Mouse (Mus musculus) lung, adult 2 months (tissue): Measurements from ENCODE around the gene Rftn1. TPM values are rescaled to one million over a fixed set of nuclear protein-coding genes. Genes with fewer than 3 reads are reported as not detected.
A peak's percentile ranks its signal among the peaks of the same experiment; 100 is the strongest.
"Not testable (repeated sequence)": the region's sequence is repeated elsewhere in the genome, so short reads cannot be mapped to it uniquely, and the experiment has no call there.

Experiments
- DNase-seq: peaks from one replicate; pipeline ENCODE4 v3.0.0; 2022
- H3K4me1 ChIP-seq: fragments of 200-500 bp; 2 replicates; pipeline ENCODE4 v1.6.1; 2011; ENCODE audit warnings: low read length; ENCODE audit not compliant: control insufficient read depth, insufficient read depth
- H3K4me3 ChIP-seq: fragments of 200-500 bp; replicated peaks from 2 replicates; pipeline ENCODE3; 2011; ENCODE audit warnings: low read depth, mild to moderate bottlenecking, control low read depth, low read length; ENCODE audit errors: extremely low read depth
- CTCF ChIP-seq: fragments of 200-500 bp; IDR thresholded peaks from 2 replicates; pipeline ENCODE4 v1.5.1; 2011; ENCODE audit warnings: mild to moderate bottlenecking, low read length, control low read depth; ENCODE audit not compliant: insufficient read depth
- POLR2A ChIP-seq: fragments of 200-500 bp; IDR thresholded peaks from 2 replicates; pipeline ENCODE4 v1.6.1; 2011; ENCODE audit warnings: low read depth, mild to moderate bottlenecking, control low read depth, low read length, borderline replicate concordance; ENCODE audit errors: extremely low read depth
- WGBS: fragments of 180-500 bp; shearing (Covaris S2); methylation state at CpG from one replicate; pipeline ENCODE4 v1.1.7; 2018; 5-methylcytosine and 5-hydroxymethylcytosine counted together
- polyA plus RNA-seq: library from polyadenylated mRNA; depleted of rRNA; stranded (reverse); fragments of >200 nt; gene quantifications from 2 replicates; pipeline ENCODE4 v1.2.3, GENCODE M21; 2012

Rftn1 gene
- polyA plus RNA-seq, 1 experiment: 32.4 TPM

GRCm38 (mm10) chr17:50120098-50120497 is 70.4 kb downstream of the Rftn1 start:
- DNase-seq: no peak
- TF ChIP-seq POLR2A (no peak), CTCF (no peak)
- peaks cover 10% of the 10 kb centered on the region for H3K4me1 ChIP-seq
- 45% methylated on average over 4 of the region's 4 CpGs for WGBS
- H3K4me3 ChIP-seq: no peak overlapping the region

DNA sequence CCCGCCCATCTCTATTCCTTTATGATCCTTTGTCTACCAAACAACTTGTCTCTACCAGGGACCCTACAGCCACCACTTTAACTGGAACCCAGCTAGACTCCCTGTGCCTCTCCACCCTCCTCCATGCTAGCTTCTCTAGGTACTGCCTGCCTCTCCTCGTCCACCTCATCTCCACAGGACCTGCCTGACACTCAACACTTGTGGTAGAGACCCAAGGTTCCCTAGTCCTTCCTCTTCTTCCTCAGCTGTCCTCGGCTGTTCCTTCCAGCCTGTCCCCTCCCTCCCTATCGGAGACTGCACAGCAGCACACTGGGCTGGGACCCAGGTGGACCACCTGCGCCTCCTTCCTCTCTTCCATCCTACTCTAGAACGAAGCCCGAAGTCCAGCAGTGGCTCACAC is 73.0 kb downstream of the Rftn1 start:
- Histone ChIP-seq H3K4me3 (no peak overlapping the region), H3K4me1 (0 out of 2 replicates have a peak, but pooled peaks cover 4% of the 10 kb centered on the region)
- DNase-seq: no peak
- 94% methylated on average over 7 of the region's 7 CpGs for WGBS
- TF ChIP-seq CTCF (no peak), POLR2A (no peak)

- TF ChIP-seq CTCF (no peak), POLR2A (no peak)
- Histone ChIP-seq H3K4me3 (no peak overlapping the region), H3K4me1 (0 out of 2 replicates have a peak, but pooled peaks cover 4% of the 10 kb centered on the region)
- WGBS: 56% methylated on average over 3 of the region's 3 CpGs
- no peak for DNase-seq
Measured at GRCm38 (mm10) chr17:50116980-50117379, 73.5 kb downstream of the Rftn1 start.

DNA sequence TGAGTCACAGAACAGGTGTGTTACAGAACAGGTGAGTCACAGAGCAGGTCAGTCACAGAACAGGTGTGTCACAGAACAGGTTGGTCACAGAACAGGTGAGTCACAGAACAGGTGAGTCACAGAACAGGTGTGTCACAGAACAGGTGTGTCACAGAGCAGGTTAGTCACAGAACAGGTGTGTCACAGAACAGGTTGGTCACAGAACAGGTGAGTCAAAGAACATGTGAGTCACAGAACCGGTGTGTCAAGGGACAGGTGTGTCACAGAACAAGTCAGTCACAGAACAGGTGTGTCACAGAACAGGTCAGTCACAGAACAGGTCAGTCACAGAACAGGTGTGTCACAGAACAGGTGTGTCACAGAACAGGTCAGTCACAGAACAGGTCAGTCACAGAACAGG is 74.1 kb downstream of the Rftn1 start:
- WGBS: 82% methylated on average over 1 of the region's 1 CpGs
- not testable (repeated sequence) for H3K4me1 ChIP-seq, H3K4me3 ChIP-seq, DNase-seq

DNA sequence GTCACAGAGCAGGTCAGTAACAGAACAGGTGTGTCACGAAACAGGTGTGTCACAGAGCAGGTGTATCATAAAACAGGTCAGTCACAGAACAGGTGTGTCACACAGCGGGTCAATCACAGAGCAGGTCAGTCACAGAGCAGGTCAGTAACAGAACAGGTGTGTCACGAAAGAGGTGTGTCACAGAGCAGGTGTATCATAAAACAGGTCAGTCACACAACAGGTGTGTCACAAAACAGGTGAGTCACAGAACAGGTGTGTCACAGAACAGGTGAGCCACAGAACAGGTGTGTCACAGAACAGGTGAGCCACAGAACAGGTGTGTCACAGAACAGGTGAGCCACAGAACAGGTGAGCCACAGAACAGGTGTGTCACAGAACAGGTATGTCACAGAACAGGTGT is 74.8 kb downstream of the Rftn1 start:
- not testable (repeated sequence) for DNase-seq, H3K4me3 ChIP-seq
- 96% methylated on average over 3 of the region's 3 CpGs for WGBS

DNA sequence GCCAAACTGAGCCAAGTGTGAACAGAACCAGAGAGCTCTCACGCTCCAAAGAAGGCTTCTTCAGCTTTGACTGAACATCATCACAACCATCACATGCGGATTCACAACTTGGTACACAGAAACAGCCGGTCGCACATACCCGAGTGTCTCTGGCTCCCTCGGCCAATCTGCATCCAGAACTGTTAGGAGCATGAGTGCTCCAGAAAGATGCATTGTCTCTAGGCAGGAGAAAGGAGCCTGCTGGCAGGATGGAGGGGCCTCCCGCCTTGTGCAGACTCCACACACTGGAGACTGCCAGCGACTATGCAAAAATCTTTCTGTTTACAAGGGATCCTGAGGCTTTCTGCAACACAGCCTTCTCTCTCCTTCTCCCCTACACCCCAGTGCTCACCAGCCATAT is 75.8 kb downstream of the Rftn1 start:
- TF ChIP-seq CTCF (no peak), POLR2A (no peak)
- WGBS: 84% methylated on average over 8 of the region's 8 CpGs
- DNase-seq: no peak
- peaks cover 3% of the 10 kb centered on the region for H3K4me1 ChIP-seq
- no peak overlapping the region for H3K4me3 ChIP-seq

More for the DNA sequence above, 74.8 kb downstream of the Rftn1 start:
- H3K4me1 ChIP-seq: not testable (repeated sequence)

DNA sequence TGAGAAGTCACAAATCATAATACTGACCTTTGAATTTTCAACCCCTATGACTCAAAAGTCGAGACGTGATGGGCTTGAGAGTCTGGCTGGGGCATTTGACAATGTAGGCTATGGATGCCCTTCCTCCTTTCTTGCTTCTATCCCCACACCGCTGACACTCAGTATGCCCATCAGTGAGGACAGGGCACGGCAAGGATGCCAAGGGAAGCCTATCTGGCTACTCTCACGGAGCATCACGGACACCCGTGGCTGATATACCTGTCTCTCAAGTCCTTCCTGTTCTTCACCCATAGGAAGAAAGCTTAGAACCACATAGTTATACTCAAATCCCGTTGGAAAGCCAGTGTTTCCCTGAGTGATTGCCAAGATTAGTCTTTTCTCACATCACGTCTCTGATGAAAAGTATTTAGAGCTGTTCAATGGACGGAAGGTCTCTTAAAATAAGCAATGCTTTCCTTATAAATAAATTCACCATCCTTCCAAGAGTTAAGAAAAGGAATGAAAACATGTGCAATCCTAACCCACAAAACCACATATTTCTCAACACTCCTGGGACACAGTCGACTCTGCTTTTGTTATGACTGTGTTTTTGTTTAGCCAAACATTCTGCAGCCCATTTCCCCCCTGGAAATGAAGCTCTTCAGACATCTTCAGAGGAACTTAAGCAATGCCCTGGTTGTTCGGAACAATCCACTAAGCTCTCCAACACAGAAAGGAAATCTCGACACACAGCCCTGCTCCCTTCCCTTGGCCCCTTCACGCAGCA is 79.6 kb downstream of the Rftn1 start:
- WGBS: 32% methylated on average over 14 of the region's 14 CpGs
- DNase-seq: peak; percentile 16
- TF ChIP-seq POLR2A (no peak), CTCF (no peak)
- peaks cover 3% of the 10 kb centered on the region for H3K4me1 ChIP-seq
- H3K4me3 ChIP-seq: no peak overlapping the region

DNA sequence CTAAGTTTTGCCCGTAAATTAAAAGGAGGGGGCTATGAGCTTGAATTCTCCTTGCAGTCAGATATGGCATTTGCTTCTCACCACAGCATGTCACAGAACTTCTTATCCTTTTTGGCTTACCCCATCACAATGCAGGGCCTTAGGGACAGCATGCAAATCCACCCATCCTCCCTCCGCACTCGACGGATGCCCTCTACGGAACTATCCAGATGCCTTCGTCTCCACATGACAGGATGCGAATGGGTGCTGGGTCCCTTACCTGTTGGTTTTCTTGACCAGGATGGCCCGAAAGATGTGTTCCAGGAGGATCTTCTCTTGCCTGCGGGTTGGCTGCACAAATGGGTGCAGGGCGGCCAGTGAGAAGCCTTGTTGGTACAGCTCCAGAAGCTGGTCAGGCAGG is 83.7 kb downstream of the Rftn1 start:
- 97% methylated on average over 10 of the region's 10 CpGs for WGBS
- TF ChIP-seq POLR2A: no peak
- no peak for TF ChIP-seq CTCF
- no peak overlapping the region for H3K4me3 ChIP-seq
- no peak for DNase-seq
- peaks cover 3% of the 10 kb centered on the region for H3K4me1 ChIP-seq

DNA sequence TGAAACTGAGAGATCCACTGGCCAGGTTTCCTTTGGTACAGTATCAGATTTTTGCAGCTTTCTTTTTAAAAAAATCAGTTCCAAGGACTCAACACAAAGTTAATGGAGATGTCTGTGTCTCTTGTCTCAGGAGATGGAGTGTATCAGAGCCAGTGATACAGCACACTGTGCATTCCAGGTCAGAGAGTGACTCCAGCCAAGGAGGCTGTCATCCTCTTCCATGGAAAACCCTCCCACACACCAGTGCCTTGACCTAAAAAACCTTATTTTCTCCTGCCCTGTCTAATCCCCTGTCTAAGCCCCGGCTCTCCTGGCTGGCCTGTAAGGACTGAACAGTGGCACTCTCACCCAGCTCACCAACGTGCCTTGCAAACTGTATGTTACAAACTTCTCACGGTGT is 86.3 kb downstream of the Rftn1 start:
- DNase-seq: no peak

DNA sequence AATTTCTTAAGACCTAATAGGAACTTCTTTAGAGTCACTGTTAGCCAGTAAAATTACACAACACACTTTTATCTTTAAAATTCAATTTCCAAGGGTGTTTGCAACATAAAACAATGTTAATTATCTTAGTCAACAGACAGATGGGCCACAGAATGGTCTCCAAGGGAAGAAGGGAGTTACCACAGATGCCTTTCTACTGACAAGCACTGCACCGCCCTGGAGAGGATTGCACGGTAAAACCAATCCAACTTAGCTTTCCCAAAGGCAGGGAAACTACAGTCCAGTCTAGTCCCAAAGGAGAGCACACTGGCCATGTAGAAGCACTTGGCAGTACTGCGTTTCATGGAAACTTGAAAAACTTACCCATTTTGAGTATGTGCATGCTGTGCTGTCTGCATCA is 89.1 kb downstream of the Rftn1 start:
- no peak for DNase-seq
- WGBS: 83% methylated on average over 3 of the region's 3 CpGs
- Histone ChIP-seq H3K4me3 (no peak overlapping the region), H3K4me1 (no peaks in the 10 kb centered on the region)
- TF ChIP-seq POLR2A (no peak), CTCF (no peak)

More for the DNA sequence above, 86.3 kb downstream of the Rftn1 start:
- TF ChIP-seq POLR2A (no peak), CTCF (no peak)
- WGBS: 82% methylated on average over 3 of the region's 3 CpGs
- no peak overlapping the region for H3K4me3 ChIP-seq
- no peaks in the 10 kb centered on the region for H3K4me1 ChIP-seq

DNA sequence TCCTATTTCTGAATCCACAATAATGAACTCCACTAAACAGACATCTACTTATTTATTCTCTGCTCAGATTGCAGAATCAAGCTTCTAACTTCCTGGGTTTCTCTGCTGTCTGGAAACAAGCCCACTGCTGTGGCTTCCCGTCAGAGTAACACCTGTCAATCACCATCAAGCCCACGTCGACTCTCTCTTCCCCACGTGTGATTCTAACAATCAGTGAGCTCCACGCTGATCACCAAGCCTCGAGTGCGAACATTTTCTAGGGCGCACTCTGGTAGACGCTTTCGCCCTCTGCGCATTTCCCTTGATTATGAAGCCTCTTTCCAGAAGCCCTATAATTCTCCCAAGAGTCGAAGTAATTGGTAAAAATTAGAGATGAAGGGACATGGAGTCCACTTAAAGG is 90.4 kb downstream of the Rftn1 start:
- no peak for DNase-seq
- WGBS: 66% methylated on average over 12 of the region's 12 CpGs
- TF ChIP-seq CTCF (no peak), POLR2A (no peak)
- H3K4me1 ChIP-seq: no peaks in the 10 kb centered on the region
- H3K4me3 ChIP-seq: no peak overlapping the region
